Mouse (Mus musculus): ENCODE data around the gene Scaf1. TPM values are rescaled to one million over a fixed set of nuclear protein-coding genes. Genes with fewer than 3 reads are reported as not detected.
"Not testable (repeated sequence)": the region's sequence is repeated elsewhere in the genome, so short reads cannot be mapped to it uniquely, and the experiment has no call there.

Gene Scaf1
- total RNA-seq, 4 experiments from 2014 or later: 88.5 to 120 (median 101) TPM

DNA sequence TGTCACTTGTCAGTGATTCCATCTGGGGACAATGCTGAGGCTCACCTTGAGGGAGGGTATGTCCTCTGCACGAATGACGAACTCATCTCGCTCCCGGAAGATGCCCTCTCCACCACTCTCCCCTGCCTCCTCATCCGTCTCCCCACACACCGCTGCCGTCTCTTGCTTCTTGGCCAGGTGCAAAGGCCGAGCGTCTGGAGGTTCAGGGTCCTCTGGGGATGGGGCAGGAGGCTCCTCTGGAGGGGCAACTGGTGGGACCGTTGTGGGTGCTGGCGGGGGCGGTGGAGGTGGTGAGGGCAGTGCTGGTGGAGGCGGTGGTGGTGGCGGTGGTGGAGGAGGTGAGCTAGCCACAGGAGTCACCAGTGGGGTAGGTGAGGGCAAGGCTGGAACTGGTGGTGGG, 27.1 kb upstream of the Scaf1 start:
- no peak for DNase-seq

DNA sequence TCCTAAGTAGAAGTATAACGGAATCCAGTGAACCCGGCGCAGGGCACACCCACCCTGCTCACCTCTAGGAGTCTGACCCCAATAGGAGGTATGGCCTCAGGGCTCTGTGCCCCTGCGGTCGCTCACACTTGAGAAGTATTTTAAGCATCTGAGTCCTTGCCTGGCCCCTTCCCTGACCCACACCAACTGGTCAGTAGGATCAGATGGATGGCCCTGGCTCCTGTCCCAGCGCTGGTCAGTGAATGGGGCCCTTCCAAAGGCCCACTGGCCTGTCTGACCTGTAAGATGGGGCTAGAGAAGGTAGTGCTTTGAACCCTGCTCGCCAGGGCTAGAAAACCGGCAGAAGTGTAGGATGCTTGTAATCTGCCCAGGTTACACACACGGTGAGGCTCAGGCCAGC, 24.7 kb upstream of the Scaf1 start:
- no peak for DNase-seq

DNA sequence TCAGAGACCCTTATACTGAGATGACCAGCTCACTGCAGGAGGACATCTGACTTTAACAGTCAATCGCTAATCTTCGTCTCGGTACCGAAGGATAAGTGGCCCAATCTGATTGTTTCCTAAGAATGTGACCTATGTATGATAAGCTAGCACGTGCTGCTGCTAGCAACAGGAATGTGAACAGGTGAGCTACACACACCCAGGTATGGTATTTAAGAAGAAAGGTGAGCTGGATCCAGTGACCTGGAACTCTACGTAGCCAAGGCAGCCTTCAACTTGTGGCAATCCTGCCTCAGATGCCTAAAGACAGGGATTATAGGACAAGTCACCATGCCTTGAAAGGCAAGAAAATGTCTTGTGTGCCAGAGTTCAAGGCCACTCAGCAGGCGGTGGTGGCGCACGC, 22.2 kb upstream of the Scaf1 start:
- no peak for DNase-seq

DNA sequence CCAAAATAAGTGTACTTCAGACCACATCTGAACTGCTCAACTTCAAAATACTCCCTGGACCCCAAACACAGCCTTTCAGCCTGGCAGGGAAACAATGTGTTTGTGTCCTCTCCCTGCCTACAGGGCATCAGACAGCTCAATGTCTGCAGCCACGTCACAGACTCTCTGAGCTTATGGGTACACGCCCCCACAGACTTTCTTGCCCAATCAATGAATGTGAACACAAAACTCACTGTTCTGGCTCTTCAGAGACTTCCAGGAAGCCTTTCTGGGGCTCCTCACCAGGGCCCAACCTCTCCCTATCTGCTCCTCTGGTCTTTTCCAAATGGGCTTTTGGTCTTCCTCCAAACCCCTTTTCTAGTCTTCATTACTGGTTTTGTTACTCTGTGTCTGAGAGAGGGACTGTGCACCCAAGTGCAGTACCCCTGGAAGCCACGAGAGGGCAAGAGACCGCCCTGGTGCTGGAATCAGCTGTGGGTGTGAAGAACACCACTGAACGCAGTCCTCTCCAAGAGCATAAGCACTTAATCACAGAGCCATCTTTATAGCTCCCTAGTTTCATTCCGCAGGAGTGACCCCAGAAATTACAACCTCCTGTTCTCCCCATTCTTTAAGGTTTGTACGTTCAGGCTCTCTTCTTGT, 21.7 kb upstream of the Scaf1 start:
- DNase-seq: no peak

DNA sequence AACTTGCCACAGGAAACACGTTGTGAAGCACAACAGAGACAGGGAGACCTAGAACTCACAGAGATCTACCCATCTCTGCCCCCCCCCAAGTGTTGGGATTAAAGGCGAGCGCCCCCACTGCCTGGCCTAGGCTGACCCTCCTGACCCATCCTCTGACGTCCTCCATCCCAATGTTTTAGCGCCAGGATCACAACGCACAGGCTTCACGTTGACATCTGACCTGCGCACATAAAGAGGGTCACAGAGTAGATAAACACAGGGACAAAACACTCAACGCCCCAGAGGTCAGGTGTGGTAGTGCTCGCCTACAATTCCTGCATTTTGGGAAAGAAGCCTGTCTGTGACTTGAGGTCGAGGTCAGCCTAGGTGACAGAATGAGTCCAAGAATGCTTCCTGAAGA, 20.5 kb upstream of the Scaf1 start:
- DNase-seq: no peak

DNA sequence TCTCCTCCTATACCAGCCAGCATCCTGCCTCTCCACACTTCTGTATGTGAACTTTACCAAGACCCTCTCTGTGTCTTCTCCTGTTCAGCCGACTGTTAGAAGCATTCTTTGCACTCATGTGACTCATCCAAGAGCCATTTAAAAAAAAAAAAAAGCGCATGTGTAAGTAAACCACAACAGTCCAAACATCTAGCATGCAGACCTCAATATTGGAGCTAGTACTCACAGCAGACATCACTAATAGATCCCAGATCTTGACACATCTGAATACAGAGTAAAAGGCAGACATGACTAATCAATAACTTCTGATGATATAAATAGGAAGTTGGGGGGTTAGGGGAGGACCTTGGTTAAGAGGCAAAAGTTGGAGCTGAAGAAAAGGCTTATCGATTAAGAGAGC, 19.5 kb upstream of the Scaf1 start:
- DNase-seq: no peak

DNA sequence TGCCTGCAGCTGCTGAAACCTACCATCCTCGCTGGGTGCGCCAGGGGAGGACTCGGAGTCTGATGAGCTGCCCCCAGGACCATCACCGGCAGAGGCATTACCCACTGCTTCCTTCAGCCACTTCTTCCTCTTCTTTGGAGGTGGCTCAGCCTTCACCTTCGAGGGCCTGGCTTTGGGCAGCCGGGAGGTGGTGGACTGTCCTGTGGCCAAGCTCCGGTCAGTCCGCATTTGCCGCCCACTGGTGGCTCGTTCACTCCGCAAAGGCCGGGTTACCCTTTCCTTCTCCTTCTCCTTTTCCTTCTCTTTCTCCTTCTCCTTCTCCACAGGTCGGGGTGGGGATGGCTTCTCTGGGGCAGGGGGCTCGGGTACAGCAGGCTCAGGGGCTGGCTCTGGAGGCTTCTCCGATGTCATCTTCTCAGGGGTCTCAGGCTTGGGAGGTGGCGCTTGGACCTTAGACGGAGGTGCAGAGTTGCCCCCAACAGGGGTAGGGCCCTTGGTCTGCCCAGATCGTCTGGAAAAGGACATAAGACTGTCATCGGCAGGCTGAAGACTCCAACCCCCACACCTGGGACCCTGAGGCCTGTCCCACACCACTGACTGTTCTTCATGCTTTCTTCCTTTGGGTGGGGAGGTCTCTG, 17.7 kb upstream of the Scaf1 start:
- no peak for DNase-seq

DNA sequence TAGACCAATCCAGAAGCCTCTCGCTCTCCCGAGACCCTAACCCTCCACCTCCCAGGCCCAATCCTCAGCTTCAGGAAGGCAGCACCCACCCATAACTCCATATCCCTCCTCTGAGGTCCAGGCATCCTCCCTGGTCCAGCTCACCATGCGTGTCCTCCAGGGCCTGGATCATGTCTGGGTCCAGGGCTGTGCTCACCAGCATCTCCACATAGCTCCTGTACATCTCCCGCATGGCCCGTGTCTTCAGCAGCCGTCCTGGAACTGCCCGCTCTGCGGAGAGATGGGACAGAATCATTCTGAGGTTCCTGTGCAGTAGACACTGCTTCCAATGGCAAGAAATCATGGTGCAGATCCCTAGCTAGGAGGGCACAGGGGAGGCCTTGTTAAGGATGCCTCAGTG, 14.7 kb upstream of the Scaf1 start:
- no peak for DNase-seq

DNA sequence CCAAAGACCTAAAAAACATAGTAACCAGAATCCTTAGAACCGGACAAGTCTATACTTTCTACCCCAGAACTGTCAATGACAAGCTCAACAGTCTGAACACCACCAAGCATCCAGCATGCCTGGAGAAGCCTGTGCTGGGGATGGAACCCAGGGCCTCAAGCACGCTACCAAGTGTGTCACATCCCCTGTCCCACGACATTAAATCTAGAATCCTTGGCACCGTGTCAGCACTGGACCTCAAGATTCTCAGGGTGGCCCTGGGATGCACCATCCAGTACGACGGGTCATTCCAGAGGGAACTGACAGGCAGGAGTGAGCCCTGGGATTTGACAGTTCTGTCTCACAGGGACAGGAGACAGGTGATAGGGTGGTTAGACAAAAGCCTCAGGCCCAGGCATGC, 13.8 kb upstream of the Scaf1 start:
- DNase-seq: no peak

DNA sequence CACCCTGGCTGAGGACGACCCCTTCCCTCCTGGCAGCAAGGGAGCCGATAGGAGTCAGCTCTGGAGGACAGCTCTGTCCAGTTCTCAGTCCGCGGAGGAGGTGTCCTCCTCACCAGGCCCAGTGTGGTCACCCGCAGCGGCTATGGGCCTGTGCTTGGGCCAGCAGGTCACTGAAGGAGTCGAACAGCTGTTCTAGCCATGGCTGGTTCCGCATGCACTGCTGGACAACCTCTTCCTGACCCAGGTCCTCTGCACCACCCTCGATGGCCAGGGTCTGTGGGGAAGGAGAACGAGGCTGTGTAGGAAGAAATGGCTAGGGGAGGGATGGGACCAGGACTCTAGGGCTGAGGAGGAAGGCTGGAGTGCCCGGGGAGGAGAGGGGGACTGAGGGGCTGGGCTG, 12.2 kb upstream of the Scaf1 start:
- no peak for DNase-seq

DNA sequence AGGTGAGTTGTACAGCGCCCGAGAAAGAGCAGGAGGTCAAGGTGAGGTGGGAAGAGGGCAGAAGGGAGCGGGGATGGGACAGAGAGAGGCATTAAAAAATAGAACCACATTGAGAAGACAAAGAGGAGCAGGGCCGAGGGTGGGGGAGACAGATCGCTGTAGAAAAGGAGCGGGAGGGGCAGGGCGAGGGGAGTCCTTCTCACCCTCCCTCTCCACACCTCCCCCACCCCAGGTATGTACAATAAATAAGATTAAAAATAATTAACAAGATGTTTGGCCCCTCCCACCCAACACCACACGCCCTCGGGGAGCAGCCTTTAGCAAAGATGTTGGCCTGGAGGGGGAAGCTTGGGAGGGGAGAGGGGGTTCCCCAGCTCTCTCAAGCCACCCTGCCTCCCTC, 11.6 kb upstream of the Scaf1 start:
- DNase-seq: no peak

DNA sequence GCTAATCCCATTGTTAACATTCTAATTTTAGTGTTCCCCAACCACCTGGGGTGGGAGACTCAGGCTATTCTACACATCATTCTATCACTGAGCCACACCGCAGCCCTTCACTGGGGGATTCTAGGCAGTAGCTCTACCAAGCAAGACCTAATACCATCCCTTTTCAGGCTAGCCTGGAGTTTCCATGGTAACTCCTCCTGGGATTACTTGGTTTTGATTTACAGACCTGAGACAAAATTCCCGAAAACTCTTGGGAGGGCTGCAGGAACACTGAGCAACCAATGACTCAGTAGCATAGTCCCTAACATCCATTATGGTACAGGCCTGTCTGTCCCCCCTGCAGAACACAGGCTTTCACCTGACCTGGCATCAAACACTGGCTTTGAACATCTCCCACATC, 10.1 kb upstream of the Scaf1 start:
- DNase-seq: no peak

DNA sequence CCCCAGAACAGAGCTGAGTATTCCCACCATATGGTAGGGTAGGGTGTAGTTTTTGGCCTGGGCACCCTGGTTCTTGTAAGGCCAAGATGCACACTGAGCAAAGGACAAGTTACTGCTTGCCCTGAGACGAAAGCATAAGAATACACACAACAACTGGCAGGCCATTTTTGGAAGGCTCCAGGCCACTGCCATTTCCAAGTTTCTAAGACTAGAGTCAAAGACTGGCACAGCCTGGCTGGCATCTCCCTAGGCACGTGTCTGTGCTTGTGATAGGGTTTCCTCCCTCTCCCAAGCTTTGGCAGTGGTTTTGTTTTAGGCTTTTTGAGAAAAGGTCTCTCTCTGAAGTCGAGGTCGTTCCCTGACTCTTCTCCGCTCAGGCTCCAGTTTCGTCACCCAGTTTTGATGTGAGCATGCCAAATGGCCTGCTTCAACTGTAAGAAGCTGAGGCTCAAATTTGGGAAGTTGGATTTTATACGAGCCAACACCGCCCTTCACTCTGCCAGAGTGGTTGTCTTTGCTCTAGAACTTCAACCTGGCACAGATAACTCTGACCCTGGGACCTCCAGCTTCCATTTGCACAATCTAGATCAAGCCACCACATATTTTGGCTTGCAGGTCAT, 9.5 kb upstream of the Scaf1 start:
- DNase-seq: peak; percentile 74

DNA sequence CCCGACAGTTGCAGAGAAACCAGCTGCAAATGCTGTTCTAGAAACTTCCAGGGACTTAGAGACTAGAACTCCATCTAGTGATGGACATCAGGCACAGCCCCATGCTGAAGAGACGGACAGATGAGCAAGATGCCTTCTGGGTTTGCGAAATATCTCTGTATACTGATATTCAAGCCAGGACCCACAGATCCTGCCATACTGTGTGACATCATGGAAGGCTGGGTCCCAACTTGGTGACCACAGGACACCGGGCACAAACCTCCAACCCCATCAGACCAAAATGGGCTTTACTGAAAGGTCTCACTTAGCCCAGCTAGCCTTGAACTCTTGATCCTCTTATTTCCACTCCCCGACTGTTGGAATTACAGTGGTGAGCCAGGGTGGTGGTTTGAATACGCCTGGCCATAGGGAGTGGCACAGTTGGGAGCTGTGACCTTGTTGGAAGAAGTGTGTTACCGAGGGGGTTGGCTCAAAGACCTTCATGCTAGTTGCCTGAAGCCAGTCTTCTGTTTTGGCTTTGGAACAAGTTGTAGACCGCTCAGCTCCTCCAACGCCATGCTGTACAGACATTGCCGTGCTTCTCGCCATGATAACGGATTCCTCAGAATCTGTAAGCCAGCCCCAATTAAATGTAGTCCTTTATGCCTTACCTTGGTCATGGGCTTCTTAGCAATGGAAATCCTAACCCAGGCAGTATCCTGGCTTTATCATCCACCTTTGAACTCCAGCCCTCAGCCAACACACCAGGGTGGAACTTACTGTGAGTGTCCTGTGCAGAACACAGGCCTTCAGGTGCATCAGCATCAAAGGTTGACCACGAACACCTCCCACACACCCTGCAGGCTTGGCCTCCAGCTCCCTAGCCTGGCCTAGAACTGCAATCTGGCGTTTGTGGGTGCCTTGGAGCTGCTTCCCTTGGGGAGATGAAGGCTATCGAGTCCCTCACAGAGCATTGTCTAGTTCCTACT, 8.4 kb upstream of the Scaf1 start:
- no peak for DNase-seq

DNA sequence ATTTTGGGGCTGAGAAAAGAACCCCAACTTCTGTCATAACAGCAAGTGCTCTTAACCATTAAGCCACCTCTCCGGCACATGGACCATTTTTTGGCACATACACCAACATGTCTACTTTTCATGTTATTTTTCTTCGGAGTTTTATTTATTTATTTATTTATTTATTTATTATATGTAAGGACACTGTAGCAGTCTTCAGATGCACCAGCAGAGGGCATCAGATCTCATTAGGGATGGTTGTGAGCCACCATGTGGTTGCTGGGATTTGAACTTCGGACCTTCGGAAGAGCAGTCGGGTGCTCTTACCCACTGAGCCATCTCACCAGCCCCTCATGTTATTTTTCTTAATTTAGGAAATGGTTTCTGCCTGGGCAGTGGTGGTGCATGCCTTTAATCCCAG, 7.5 kb upstream of the Scaf1 start:
- DNase-seq: not testable (repeated sequence)

DNA sequence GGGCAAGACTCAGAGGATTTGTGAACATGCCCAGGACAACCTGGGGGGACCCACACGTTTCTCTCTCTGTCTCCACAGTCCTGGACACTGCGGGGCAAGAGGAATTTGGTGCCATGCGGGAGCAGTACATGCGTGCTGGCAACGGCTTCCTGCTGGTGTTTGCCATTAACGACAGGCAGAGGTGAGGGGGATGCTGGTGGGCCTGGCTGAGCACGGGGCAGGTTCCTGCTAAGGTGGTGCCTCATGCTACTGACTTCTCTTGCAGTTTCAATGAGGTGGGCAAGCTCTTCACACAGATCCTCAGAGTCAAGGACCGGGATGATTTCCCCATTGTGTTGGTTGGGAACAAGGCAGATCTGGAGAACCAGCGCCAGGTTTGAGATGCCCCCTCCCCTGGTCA, 4.1 kb upstream of the Scaf1 start:
- no peak for DNase-seq

DNA sequence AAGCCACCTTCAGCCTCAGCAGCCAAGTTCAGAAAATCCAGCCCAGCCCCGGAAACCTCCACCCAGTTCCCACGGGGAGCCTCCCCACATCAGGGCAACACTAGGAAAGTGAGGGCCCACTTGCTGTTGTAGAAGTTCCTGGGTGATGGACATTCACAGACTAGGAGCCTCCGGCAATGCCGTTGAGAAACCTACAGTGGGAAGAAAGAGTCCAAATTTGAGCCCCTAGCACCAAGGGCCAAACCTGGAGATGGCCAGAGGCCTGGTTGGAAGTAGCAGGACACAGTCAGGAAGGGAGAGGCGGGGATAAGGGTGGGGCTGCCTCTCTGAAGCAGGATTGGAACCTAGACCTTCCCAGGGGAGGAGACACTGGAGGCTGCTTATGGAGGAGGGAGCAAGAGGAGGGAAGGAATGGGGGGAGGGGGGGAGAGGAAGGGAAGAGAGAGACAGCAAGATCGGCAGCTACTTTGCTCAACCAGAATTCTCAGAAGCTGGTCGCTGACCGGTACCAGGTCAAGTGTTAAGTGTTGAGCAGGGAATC, 2.9 kb upstream of the Scaf1 start:
- peak; percentile 71 for DNase-seq

DNA sequence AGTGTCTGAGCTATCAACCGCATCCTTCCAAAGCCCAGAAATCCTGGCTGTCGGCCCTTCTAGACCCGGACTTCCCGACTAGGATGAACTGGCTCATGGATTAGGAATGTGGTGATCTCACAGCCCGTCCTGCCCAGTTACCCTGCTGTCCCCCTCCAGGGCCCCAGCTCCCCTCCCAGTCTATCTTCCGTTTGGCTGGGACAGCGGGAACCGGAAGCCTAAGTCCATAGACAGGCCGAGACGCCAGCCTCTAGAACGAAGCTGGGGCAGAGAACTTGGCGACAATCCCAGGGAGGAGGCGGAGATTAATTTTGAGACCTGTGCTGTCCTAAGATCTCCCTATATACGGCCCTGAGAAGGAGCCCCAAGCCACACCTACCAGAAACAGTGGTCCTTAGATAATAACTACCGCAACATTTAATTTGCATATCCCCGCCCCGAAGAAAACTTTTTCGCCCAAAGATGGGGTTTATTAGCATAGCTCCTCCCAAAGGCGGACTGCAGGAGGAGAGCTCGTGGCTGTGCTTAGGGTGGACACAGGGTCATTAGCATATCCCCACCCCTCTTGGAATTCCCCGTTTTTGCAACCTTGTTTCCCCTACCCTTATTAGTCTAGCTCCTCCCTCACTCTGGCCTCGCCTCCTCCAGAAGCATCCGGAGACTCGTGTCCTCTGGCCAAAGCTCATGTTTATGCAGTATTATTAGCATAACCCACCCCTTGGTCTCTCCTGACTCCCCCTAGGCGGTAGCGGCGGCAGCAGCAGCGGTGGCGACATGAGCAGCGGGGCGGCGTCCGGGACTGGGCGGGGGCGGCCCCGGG, 1.3 kb upstream of the Scaf1 start, which contains the start of gene Rras:
Gene Rras, plus strand, starts transcription at position 720 of the 820 bp plus-strand sequence.
- peak; percentile 97 for DNase-seq

DNA sequence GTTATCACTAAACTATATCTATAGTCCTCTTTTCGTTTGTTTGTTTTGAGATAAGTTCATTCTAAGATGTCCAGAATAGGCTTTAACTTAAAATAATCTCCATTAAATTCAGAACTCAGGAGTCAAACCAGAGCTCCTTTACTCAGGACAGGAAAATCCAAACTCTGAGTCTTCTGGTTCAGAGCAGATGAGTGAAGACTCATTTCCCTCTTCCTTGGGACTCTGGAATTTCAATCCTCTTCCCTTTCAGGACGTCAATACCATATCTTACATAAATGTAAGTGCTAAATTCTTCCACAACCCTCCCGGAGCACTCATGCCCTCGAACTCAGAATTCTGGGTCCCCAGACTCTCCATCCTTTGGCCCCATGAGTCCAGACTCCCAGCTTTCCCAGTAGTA, 598 bp upstream of the Scaf1 start:
- DNase-seq: no peak

DNA sequence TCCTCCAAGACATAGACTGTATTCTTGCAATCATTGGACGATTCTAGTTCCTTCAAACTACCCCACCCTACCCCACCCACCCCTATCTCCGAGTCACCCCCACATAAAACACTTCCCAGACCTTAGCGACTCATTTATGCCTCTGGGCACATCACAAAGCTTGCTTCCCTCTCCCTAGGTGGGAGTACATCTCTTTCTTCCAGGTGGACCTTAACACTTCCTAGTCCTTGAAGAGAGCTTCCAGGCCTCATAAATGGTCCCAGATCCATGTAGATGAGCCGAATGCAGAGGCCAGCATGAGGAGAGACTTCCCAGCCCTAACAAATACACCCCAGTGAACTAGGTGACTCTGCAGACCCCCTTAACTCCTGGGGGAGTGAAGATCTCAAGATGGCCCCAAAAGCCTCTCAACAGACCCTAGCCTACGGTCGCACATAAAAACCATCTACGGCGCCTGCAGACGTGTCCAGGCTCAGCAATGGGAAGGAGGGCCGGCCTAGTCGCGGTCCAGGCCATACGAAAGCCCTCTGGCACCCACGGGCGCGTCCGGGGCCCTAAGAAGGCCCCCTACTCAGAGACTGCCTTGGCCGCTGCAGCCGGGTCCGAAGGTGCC, 713 bp downstream of the Scaf1 start:
- DNase-seq: no peak

DNA sequence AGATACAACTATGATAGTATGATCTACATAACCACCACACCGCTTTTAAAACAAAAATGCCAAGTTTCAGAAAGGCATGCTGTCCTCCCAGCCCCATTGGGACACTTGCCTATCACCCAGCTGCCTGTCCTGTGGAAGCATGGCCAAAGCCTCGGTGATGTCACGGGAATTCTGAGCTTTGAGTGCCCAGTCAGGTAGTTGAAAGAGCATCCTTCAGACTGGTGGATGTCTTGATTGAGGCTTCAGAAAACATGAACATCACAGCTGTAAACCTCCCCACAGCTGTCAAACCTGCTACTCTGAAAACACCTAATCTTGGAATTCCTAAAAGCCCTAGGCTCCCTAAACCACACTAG, 2.1 kb downstream of the Scaf1 start:
- no peak for DNase-seq
